Mouse (Mus musculus) thymus, adult 2 months (tissue): ENCODE data around the gene Mgat4e. TPM values are rescaled to one million over a fixed set of nuclear protein-coding genes. Genes with fewer than 3 reads are reported as not detected.

ENCODE experiments used
- DNase-seq: peaks from one replicate; pipeline ENCODE4 v3.0.0; 2021
- H3K27ac ChIP-seq: fragments of 200-500 bp; 2 replicates; pipeline ENCODE4 v1.5.1; 2012; ENCODE audit warnings: low read length, control low read depth; ENCODE audit not compliant: control insufficient read depth, insufficient read depth
- H3K27me3 ChIP-seq: fragments of 200-500 bp; 2 replicates; pipeline ENCODE4 v1.6.1; 2012; ENCODE audit warnings: mild to moderate bottlenecking, low read length, moderate library complexity, mixed read lengths; ENCODE audit not compliant: control insufficient read depth, insufficient read depth
- H3K36me3 ChIP-seq: fragments of 200-500 bp; 2 replicates; pipeline ENCODE4 v1.6.1; 2012; ENCODE audit warnings: mild to moderate bottlenecking, low read length, moderate library complexity; ENCODE audit not compliant: control insufficient read depth, insufficient read depth
- H3K4me1 ChIP-seq: fragments of 200-500 bp; replicated peaks from 2 replicates; pipeline ENCODE4 v1.6.1; 2012; ENCODE audit warnings: low read length; ENCODE audit not compliant: control insufficient read depth, insufficient read depth
- H3K4me3 ChIP-seq: fragments of 200-500 bp; 2 replicates; pipeline ENCODE4 v1.5.1; 2012; ENCODE audit warnings: mild to moderate bottlenecking, low read length, control low read depth, moderate library complexity; ENCODE audit not compliant: control insufficient read depth, insufficient read depth
- CTCF ChIP-seq: fragments of 200-500 bp; IDR thresholded peaks from 2 replicates; pipeline ENCODE4 v1.5.1; 2012; ENCODE audit warnings: mild to moderate bottlenecking, control low read depth, low read length, moderate library complexity, borderline replicate concordance; ENCODE audit not compliant: control insufficient read depth, poor library complexity, insufficient read depth; ENCODE audit errors: extremely low read depth
- POLR2A ChIP-seq: fragments of 200-500 bp; IDR thresholded peaks from 2 replicates; pipeline ENCODE4 v1.6.1; 2012; ENCODE audit warnings: mild to moderate bottlenecking, low read length, control low read depth, moderate library complexity; ENCODE audit not compliant: control insufficient read depth, poor library complexity, insufficient read depth; ENCODE audit errors: extremely low read depth
- WGBS: fragments of 180-500 bp; shearing (Covaris S2); methylation state at CpG from one replicate; pipeline ENCODE4 v1.1.7; 2018; 5-methylcytosine and 5-hydroxymethylcytosine counted together
- polyA plus RNA-seq: library from polyadenylated mRNA; depleted of rRNA; stranded (reverse); fragments of >200 nt; gene quantifications from 2 replicates; pipeline ENCODE4 v1.2.3, GENCODE M21; 2012

The Mgat4e gene
- polyA plus RNA-seq, 1 experiment: not detected

DNA sequence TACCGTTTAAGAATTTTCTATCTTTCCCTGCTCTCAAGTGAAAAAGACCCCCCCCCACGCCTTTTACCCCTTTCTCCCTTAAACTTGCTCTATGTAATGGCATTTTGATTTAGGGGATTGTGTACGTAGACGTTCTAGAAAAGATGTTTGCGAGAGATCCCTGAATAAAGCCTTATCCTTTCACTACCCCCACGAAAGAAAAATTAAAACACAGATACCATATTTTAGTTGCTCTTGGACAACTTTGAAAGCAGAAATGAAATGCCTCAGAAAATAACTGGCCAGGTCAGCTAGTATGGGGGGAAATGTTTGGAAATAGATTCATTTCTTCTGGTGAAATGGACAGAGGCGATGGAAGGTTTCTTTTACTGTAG lies 12.3 kb upstream of the Mgat4e start:
- peaks cover 8% of the 10 kb centered on the region for H3K4me1 ChIP-seq
- no peak for DNase-seq
- no peak for TF ChIP-seq CTCF
- no peak for TF ChIP-seq POLR2A
- H3K4me3 ChIP-seq: peak overlapping the region; percentile 89
- H3K36me3 ChIP-seq: no peaks in the 10 kb centered on the region
- no peak overlapping the region for H3K27ac ChIP-seq
- H3K27me3 ChIP-seq: no peaks in the 10 kb centered on the region
- 24% methylated on average over 7 of the region's 7 CpGs for WGBS

- DNase-seq: peak; percentile 42
- under 1% methylated on average over 76 of the region's 76 CpGs for WGBS
- H3K4me1 ChIP-seq: peaks cover 9% of the 10 kb centered on the region
- H3K27ac ChIP-seq: no peak overlapping the region
- H3K36me3 ChIP-seq: no peaks in the 10 kb centered on the region
- H3K4me3 ChIP-seq: peak overlapping the region; percentile 89
- H3K27me3 ChIP-seq: no peaks in the 10 kb centered on the region
- TF ChIP-seq CTCF (no peak), POLR2A (no peak)
Observed at GRCm38 (mm10) chr1:134560801-134561769, 11.6 kb upstream of the Mgat4e start.

DNA sequence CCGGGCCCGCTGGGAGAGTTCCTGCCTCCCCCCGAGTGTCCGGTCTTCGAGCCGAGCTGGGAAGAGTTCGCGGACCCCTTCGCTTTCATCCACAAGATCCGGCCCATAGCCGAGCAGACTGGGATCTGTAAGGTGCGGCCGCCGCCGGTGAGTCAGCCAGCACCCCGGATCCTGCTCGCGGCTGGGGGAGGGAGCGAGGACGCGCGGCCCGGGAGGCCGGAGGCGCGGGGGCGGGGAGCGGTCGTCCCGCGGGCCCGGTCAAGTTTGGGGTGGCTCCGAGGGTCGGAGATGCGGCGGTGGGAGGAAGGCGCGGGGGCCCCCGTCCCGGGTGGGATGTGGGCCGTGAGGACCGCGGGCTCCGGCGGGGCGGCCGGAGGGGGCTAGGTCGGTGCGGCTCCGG lies 10.9 kb upstream of the Mgat4e start:
- TF ChIP-seq CTCF: no peak
- no peak for TF ChIP-seq POLR2A
- Histone ChIP-seq H3K36me3 (no peaks in the 10 kb centered on the region), H3K4me1 (peaks cover 10% of the 10 kb centered on the region), H3K27ac (peak overlapping the region; percentile 41), H3K27me3 (no peaks in the 10 kb centered on the region), H3K4me3 (peak overlapping the region; percentile 89)
- under 1% methylated on average over 49 of the region's 50 CpGs for WGBS
- peak; percentile 55 for DNase-seq

- DNase-seq: peak; percentile 94
- WGBS: under 1% methylated on average over 34 of the region's 34 CpGs
- H3K4me1 ChIP-seq: peaks cover 9% of the 10 kb centered on the region
Observed at GRCm38 (mm10) chr1:134559976-134560375, 10.5 kb upstream of the Mgat4e start, which contains the start of gene Kdm5b. Gene Kdm5b (plus strand): TSS chr1:134560171.

GRCm38 (mm10) chr1:134559226-134559625 lies 9.7 kb upstream of the Mgat4e start:
- Histone ChIP-seq H3K4me1 (peaks cover 9% of the 10 kb centered on the region), H3K27ac (no peak overlapping the region), H3K27me3 (no peaks in the 10 kb centered on the region), H3K4me3 (no peak overlapping the region), H3K36me3 (no peaks in the 10 kb centered on the region)
- DNase-seq: no peak
- TF ChIP-seq CTCF (no peak), POLR2A (no peak)
- 95% methylated on average over 3 of the region's 3 CpGs for WGBS

More at GRCm38 (mm10) chr1:134559976-134560375, 10.5 kb upstream of the Mgat4e start, which contains the start of gene Kdm5b:
- H3K36me3 ChIP-seq: no peaks in the 10 kb centered on the region
- H3K27me3 ChIP-seq: no peaks in the 10 kb centered on the region
- TF ChIP-seq POLR2A (peak; percentile 84), CTCF (0 out of 2 replicates have a peak, but pooled peaks have one; percentile 27)
- peak within 1 kb of the TSS; percentile 89 for H3K4me3 ChIP-seq
- peak within 1 kb of the TSS; percentile 41 for H3K27ac ChIP-seq

DNA sequence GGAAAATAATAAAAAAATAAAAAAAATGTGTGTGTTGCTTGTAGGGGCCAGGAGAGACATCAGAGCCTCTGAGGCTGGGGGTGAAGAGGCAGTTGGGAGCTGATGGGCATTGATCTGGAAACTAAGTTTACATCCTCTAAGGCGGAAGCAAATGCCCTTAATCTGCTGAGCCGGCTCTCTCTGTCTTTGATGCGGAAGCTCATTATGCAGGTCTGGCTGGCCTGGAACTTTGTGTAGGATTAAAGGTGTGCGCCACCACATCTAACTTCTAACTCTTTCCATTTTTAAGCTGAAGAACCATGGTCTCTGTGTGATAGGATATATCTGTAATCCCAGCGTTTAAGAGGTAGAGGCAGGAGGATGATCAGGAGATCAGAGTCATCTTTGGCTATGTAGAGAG lies 9.0 kb upstream of the Mgat4e start:
- no peak overlapping the region for H3K4me3 ChIP-seq
- no peak for TF ChIP-seq CTCF
- no peak for TF ChIP-seq POLR2A
- peaks cover 9% of the 10 kb centered on the region for H3K4me1 ChIP-seq
- H3K36me3 ChIP-seq: no peaks in the 10 kb centered on the region
- 91% methylated on average over 5 of the region's 5 CpGs for WGBS
- H3K27ac ChIP-seq: no peak overlapping the region
- no peaks in the 10 kb centered on the region for H3K27me3 ChIP-seq
- no peak for DNase-seq

GRCm38 (mm10) chr1:134556671-134557218 lies 7.3 kb upstream of the Mgat4e start:
- DNase-seq: peak; percentile 91
- H3K36me3 ChIP-seq: no peaks in the 10 kb centered on the region
- no peaks in the 10 kb centered on the region for H3K27me3 ChIP-seq
- H3K27ac ChIP-seq: peak overlapping the region; percentile 48
- peak overlapping the region; percentile 88 for H3K4me3 ChIP-seq
- TF ChIP-seq CTCF (peak; percentile 41; the same call in 1 of the 2 replicates), POLR2A (peak; percentile 80)
- 1% methylated on average over 35 of the region's 35 CpGs for WGBS
- H3K4me1 ChIP-seq: peaks cover 9% of the 10 kb centered on the region
